Comparison of ENCODE assay signal across 12 mouse cellular contexts in genomic region chr6:137956783-137957429, GRCm38 (mm10).
DNase-seq lines count a peak whose midpoint lies in the region; ATAC-seq and TF ChIP-seq lines count a peak whose summit lies in the region.
"Had no signal": no experiment of that assay in that cellular context is flagged by ENCODE, and none has a peak within 500 bp of the region (broad histone marks: within the 10 kb centered on the region; RNA-seq: fewer than 3 reads in every experiment).

No protein-coding gene starts in this region.

- peak overlapping the region; percentile 41 for H3K4me2 ChIP-seq in embryonic facial prominence, embryonic 13.5 days
- no peak overlapping the region; the same call in 1 of the 2 replicates for H3K4me2 ChIP-seq in hindbrain, embryonic 12.5 days (replicated peaks)
- H3K4me2 ChIP-seq in midbrain, embryonic 13.5 days (replicated peaks), result peak overlapping the region; percentile 29
- no peak overlapping the region for H3K4me2 ChIP-seq in kidney, embryonic 16.5 days (replicated peaks; ENCODE audit: low read depth, low read length)
- H3K4me2 ChIP-seq: liver, embryonic 13.5 days had no signal

- H3K4me1 ChIP-seq in embryonic facial prominence, embryonic 13.5 days, result peaks cover 5% of the 10 kb centered on the region
- H3K4me1 ChIP-seq in hindbrain, embryonic 12.5 days, result no peaks in the 10 kb centered on the region
- 0 out of 2 replicates have a peak, but pooled peaks cover 5% of the 10 kb centered on the region for H3K4me1 ChIP-seq in midbrain, embryonic 13.5 days (replicated peaks)
- H3K4me1 ChIP-seq in kidney, embryonic 16.5 days (ENCODE audit: insufficient read depth, low read length), result no peaks in the 10 kb centered on the region
- H3K4me1 ChIP-seq in lung, adult 2 months (ENCODE audit: control insufficient read depth, insufficient read depth, low read length), result no peaks in the 10 kb centered on the region
- H3K4me1 ChIP-seq: liver, embryonic 13.5 days; megakaryocyte, embryonic 14.5 days had no signal

- H3K4me3 ChIP-seq in embryonic facial prominence, embryonic 13.5 days, result no peak overlapping the region
- H3K4me3 ChIP-seq in hindbrain, embryonic 12.5 days, result no peak overlapping the region
- no peak overlapping the region for H3K4me3 ChIP-seq in midbrain, embryonic 13.5 days (replicated peaks)
- H3K4me3 ChIP-seq in kidney, embryonic 16.5 days (ENCODE audit: low read length), result no peak overlapping the region
- no peak overlapping the region for H3K4me3 ChIP-seq in lung, adult 2 months (replicated peaks; ENCODE audit: extremely low read depth, low read depth, low read length)
- H3K4me3 ChIP-seq: liver, embryonic 13.5 days; megakaryocyte, embryonic 14.5 days had no signal

- no peak overlapping the region for H3K9ac ChIP-seq in embryonic facial prominence, embryonic 13.5 days
- no peak overlapping the region for H3K9ac ChIP-seq in hindbrain, embryonic 12.5 days
- H3K9ac ChIP-seq in midbrain, embryonic 13.5 days (replicated peaks), result no peak overlapping the region
- no peak overlapping the region for H3K9ac ChIP-seq in kidney, embryonic 16.5 days (replicated peaks; ENCODE audit: low read length)
- H3K9ac ChIP-seq: liver, embryonic 13.5 days had no signal

- no peaks in the 10 kb centered on the region for H3K36me3 ChIP-seq in embryonic facial prominence, embryonic 13.5 days
- no peaks in the 10 kb centered on the region for H3K36me3 ChIP-seq in hindbrain, embryonic 12.5 days
- H3K36me3 ChIP-seq in midbrain, embryonic 13.5 days, result no peaks in the 10 kb centered on the region
- no peaks in the 10 kb centered on the region for H3K36me3 ChIP-seq in kidney, embryonic 16.5 days (ENCODE audit: insufficient read depth, low read length)
- H3K36me3 ChIP-seq: liver, embryonic 13.5 days had no signal

- no peak for ATAC-seq in embryonic facial prominence, embryonic 13.5 days (ENCODE audit: insufficient number of reproducible peaks, insufficient read depth, low FRiP score, low TSS enrichment, low read depth)
- ATAC-seq in hindbrain, embryonic 12.5 days (ENCODE audit: low FRiP score), result peak; percentile 68
- ATAC-seq in midbrain, embryonic 13.5 days, result peak; percentile 92
- ATAC-seq in frontal cortex, adult (ENCODE audit: low TSS enrichment), result no peak
- no peak for ATAC-seq in kidney, embryonic 16.5 days (ENCODE audit: low FRiP score, low TSS enrichment)

- WGBS in embryonic facial prominence, embryonic 13.5 days, result 14% methylated on average over 13 of the region's 17 CpGs
- WGBS in hindbrain, embryonic 12.5 days, result 34% methylated on average over 13 of the region's 17 CpGs
- WGBS in midbrain, embryonic 13.5 days, result 15% methylated on average over 14 of the region's 17 CpGs
- WGBS in kidney, embryonic 16.5 days, result 66% methylated on average over 12 of the region's 17 CpGs
- 55% methylated on average over 16 of the region's 17 CpGs for WGBS in lung, adult 2 months

- no peak for TF ChIP-seq POLR2A in lung, adult 2 months (IDR thresholded peaks at IDR 0.05; ENCODE audit: borderline replicate concordance, extremely low read depth, low read depth, low read length)

- no peak overlapping the region for H3K27ac ChIP-seq in embryonic facial prominence, embryonic 13.5 days
- H3K27ac ChIP-seq in hindbrain, embryonic 12.5 days, result no peak overlapping the region
- no peak overlapping the region for H3K27ac ChIP-seq in midbrain, embryonic 13.5 days
- H3K27ac ChIP-seq in kidney, embryonic 16.5 days (ENCODE audit: low read length), result no peak overlapping the region
- H3K27ac ChIP-seq: liver, embryonic 13.5 days had no signal

- H3K9me3 ChIP-seq in embryonic facial prominence, embryonic 13.5 days, result no peaks in the 10 kb centered on the region
- no peaks in the 10 kb centered on the region for H3K9me3 ChIP-seq in hindbrain, embryonic 12.5 days (replicated peaks)
- H3K9me3 ChIP-seq in midbrain, embryonic 13.5 days, result no peaks in the 10 kb centered on the region
- H3K9me3 ChIP-seq in kidney, embryonic 16.5 days (ENCODE audit: low read length), result no peaks in the 10 kb centered on the region
- H3K9me3 ChIP-seq: liver, embryonic 13.5 days had no signal

- H3K27me3 ChIP-seq in embryonic facial prominence, embryonic 13.5 days, result no peaks in the 10 kb centered on the region
- H3K27me3 ChIP-seq in hindbrain, embryonic 12.5 days, result no peaks in the 10 kb centered on the region
- H3K27me3 ChIP-seq in midbrain, embryonic 13.5 days, result no peaks in the 10 kb centered on the region
- H3K27me3 ChIP-seq in kidney, embryonic 16.5 days (ENCODE audit: insufficient read depth, low read length), result no peaks in the 10 kb centered on the region
- H3K27me3 ChIP-seq: liver, embryonic 13.5 days; megakaryocyte, embryonic 14.5 days had no signal

- peak; percentile 9 for DNase-seq in ES-CJ7 (ENCODE audit: low read depth, low spot score)
- DNase-seq in thymus, postnatal 4 days, result no peak
- DNase-seq in lung, adult 2 months, result no peak
- DNase-seq: heart, adult 18-20 months; liver, embryonic 13.5 days; thymus, adult 18-20 months had no signal

- TF ChIP-seq CTCF in lung, adult 2 months (IDR thresholded peaks at IDR 0.05; ENCODE audit: insufficient read depth, low read length), result no peak

Comparison
In these comparisons a context has a peak if more than half of its experiments do, and no peak if none do; other contexts are left out.
1. ATAC-seq: peak in hindbrain, embryonic 12.5 days (single experiment) and midbrain, embryonic 13.5 days (single experiment); none in embryonic facial prominence, embryonic 13.5 days (single experiment), frontal cortex, adult (single experiment) and kidney, embryonic 16.5 days (single experiment).
2. H3K4me2 ChIP-seq: peak in embryonic facial prominence, embryonic 13.5 days (single experiment) and midbrain, embryonic 13.5 days (single experiment); none in hindbrain, embryonic 12.5 days (single experiment) and kidney, embryonic 16.5 days (single experiment).